Mouse (Mus musculus): ENCODE measurements around the gene Bola2.

GRCm38 (mm10) chr7:126701070-126701469, 5.9 kb downstream of the Bola2 start:
- TF ChIP-seq CTCF (IDR thresholded peaks at IDR 0.05; ENCODE audit: insufficient read depth, low read length): peak; percentile 79
- no peak for TF ChIP-seq POLR2A (IDR thresholded peaks at IDR 0.05; ENCODE audit: borderline replicate concordance, extremely low read depth, low read depth, low read length)

All from lung, adult 2 months (tissue).